Mouse (Mus musculus) ES-Bruce4 (cell line): ENCODE results near the gene Eya2. TPM values are rescaled to one million over a fixed set of nuclear protein-coding genes. Genes with fewer than 3 reads are reported as not detected.

Source experiments
- H3K27ac ChIP-seq: 2 replicates; pipeline ENCODE4 v1.5.1; 2012; ENCODE audit warnings: low read length, inconsistent platforms; ENCODE audit not compliant: insufficient read depth
- H3K27me3 ChIP-seq: 2 replicates; pipeline ENCODE4 v1.6.1; 2012; ENCODE audit warnings: mild to moderate bottlenecking, low read length, inconsistent platforms; ENCODE audit not compliant: control insufficient read depth, poor library complexity, insufficient read depth, severe bottlenecking
- H3K36me3 ChIP-seq: 2 replicates; pipeline ENCODE4 v1.6.1; 2012; ENCODE audit warnings: inconsistent platforms, mild to moderate bottlenecking, low read length, moderate library complexity; ENCODE audit not compliant: control insufficient read depth, poor library complexity, insufficient read depth, severe bottlenecking
- H3K4me1 ChIP-seq: one replicate; pipeline ENCODE4 v1.8.1; 2011; ENCODE audit warnings: low read length; ENCODE audit not compliant: control insufficient read depth, insufficient read depth
- H3K4me3 ChIP-seq: 2 replicates; pipeline ENCODE4 v1.5.1; 2011; ENCODE audit warnings: low read depth, mild to moderate bottlenecking, low read length
- H3K9ac ChIP-seq: 2 replicates; pipeline ENCODE4 v1.6.1; 2012; ENCODE audit warnings: low read depth, mild to moderate bottlenecking, inconsistent platforms; ENCODE audit not compliant: poor library complexity, severe bottlenecking
- H3K9me3 ChIP-seq: replicated peaks from 2 replicates; pipeline ENCODE4 v1.6.1; 2012; ENCODE audit warnings: mild to moderate bottlenecking, low read length, inconsistent platforms; ENCODE audit not compliant: control insufficient read depth, poor library complexity, insufficient read depth, severe bottlenecking
- CTCF ChIP-seq: IDR thresholded peaks from one replicate; pipeline ENCODE4 v1.8.1; 2011; ENCODE audit warnings: low read depth, low read length
- EP300 ChIP-seq: IDR thresholded peaks from 2 replicates; pipeline ENCODE4 v1.6.1; 2011; ENCODE audit warnings: low read depth, low read length; ENCODE audit not compliant: insufficient read depth
- POLR2A ChIP-seq: IDR thresholded peaks from one replicate; pipeline ENCODE4 v1.8.1; 2011; ENCODE audit warnings: low read length; ENCODE audit not compliant: insufficient read depth
- polyA plus RNA-seq: library from polyadenylated mRNA; stranded (reverse); fragments of >200 nt; gene quantifications from 2 replicates; pipeline ENCODE4 v1.2.4, GENCODE M21; 2011; ENCODE audit warnings: low read depth; ENCODE audit not compliant: missing spikeins, insufficient read depth, insufficient read length

Gene Eya2
- polyA plus RNA-seq, 1 experiment = 3.2 TPM

GRCm38 (mm10) chr2:165611551-165612253 is 16.9 kb downstream of the Eya2 start:
- H3K27ac ChIP-seq = no peak overlapping the region
- H3K4me3 ChIP-seq = no peak overlapping the region
- no peaks in the 10 kb centered on the region for H3K36me3 ChIP-seq
- H3K27me3 ChIP-seq = no peaks in the 10 kb centered on the region
- H3K9me3 ChIP-seq = no peaks in the 10 kb centered on the region
- TF ChIP-seq CTCF (no peak), POLR2A (no peak), EP300 (no peak)
- no peaks in the 10 kb centered on the region for H3K4me1 ChIP-seq
- no peak overlapping the region for H3K9ac ChIP-seq

DNA sequence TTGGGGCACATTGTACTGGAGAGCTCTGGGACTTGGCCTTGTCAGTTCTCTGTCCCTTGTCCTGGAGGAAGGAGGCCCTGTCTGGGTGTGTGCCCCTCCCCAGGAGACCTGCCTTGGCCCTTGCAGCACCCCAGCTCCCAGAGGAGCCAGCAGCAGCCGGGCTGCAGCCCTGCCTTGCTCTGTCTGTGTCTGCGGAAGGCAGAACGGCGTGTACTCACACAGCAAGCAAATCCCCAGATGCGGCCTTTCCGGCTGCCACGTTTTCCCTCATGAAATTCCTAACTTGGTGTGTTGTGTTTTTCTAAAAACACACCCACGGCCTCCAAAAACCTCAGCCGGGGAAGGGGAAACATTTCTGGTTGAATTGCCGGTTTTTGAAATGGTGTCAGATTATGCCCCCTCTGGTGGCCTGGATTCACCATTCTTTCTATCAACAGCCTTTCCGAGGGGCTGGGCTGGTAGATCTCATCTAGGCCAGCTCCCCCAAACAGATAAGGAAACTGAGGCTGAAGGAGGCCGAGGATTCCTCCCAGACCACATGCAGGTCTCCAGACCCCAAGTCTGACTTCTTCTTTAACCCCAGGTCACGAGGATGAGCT is 19.0 kb downstream of the Eya2 start:
- Histone ChIP-seq H3K36me3 (no peaks in the 10 kb centered on the region), H3K4me3 (no peak overlapping the region), H3K9ac (no peak overlapping the region), H3K27ac (no peak overlapping the region), H3K27me3 (no peaks in the 10 kb centered on the region), H3K4me1 (no peaks in the 10 kb centered on the region), H3K9me3 (no peaks in the 10 kb centered on the region)
- TF ChIP-seq EP300 = no peak
- no peak for TF ChIP-seq POLR2A
- no peak for TF ChIP-seq CTCF

- Histone ChIP-seq H3K9ac (no peak overlapping the region), H3K4me1 (no peaks in the 10 kb centered on the region), H3K27ac (no peak overlapping the region), H3K27me3 (no peaks in the 10 kb centered on the region), H3K4me3 (no peak overlapping the region), H3K36me3 (no peaks in the 10 kb centered on the region), H3K9me3 (no peaks in the 10 kb centered on the region)
- TF ChIP-seq EP300 (no peak), CTCF (no peak), POLR2A (no peak)
These were observed 26.7 kb downstream of the Eya2 start for GRCm38 (mm10) chr2:165621488-165621887.

DNA sequence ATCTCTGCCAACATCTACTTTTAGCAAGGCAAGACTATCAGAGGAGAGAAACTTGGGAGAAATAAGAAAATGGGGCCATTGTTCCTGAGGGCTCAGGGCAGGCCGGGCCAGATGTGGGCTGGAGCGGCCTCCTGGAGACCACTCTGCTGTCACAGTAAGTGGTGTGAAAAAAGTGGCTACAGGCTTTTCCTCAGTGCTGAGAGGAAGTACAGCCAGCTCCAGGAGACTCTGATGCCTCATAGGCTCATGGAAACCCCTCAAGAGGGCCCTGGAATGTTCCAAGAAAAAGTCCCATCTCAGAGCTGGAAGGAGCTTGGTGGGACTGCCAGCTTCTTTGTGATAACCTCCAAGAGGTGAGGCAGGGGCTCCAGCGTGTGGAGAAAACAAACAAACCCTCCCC is 27.8 kb downstream of the Eya2 start:
- H3K4me1 ChIP-seq = no peaks in the 10 kb centered on the region
- TF ChIP-seq CTCF = no peak
- no peak for TF ChIP-seq POLR2A
- TF ChIP-seq EP300 = no peak
- no peak overlapping the region for H3K4me3 ChIP-seq
- H3K27ac ChIP-seq = no peak overlapping the region
- H3K9me3 ChIP-seq = no peaks in the 10 kb centered on the region
- no peak overlapping the region for H3K9ac ChIP-seq
- H3K27me3 ChIP-seq = no peaks in the 10 kb centered on the region
- no peaks in the 10 kb centered on the region for H3K36me3 ChIP-seq

DNA sequence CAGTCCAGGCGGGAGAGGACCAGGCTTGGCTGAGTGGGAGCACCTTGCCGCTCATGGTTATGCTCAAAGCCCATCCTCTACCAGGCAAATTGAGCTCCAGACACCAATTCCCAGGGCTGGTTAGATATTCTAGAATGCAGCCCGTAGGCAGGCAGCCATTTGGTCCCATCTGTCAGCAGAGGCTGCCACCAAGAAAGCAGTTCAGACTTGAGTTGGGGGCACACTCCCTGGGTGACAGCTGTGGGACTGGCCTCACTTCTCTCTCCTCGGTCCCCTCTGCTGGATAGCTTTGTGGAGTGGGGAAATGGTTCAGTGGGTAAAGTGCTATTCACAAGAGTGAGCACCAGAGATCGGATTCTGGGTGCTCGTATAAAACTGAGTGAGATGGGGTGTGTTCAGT is 32.0 kb downstream of the Eya2 start:
- Histone ChIP-seq H3K36me3 (no peaks in the 10 kb centered on the region), H3K4me3 (no peak overlapping the region), H3K27ac (no peak overlapping the region), H3K4me1 (no peaks in the 10 kb centered on the region), H3K9me3 (no peaks in the 10 kb centered on the region), H3K9ac (no peak overlapping the region), H3K27me3 (no peaks in the 10 kb centered on the region)
- no peak for TF ChIP-seq EP300
- no peak for TF ChIP-seq CTCF
- TF ChIP-seq POLR2A = no peak

GRCm38 (mm10) chr2:165627974-165628373 is 33.1 kb downstream of the Eya2 start:
- no peaks in the 10 kb centered on the region for H3K4me1 ChIP-seq
- no peak overlapping the region for H3K4me3 ChIP-seq
- H3K27ac ChIP-seq = no peak overlapping the region
- no peak for TF ChIP-seq EP300
- TF ChIP-seq CTCF = no peak
- no peak for TF ChIP-seq POLR2A
- H3K36me3 ChIP-seq = no peaks in the 10 kb centered on the region
- H3K27me3 ChIP-seq = no peaks in the 10 kb centered on the region
- H3K9me3 ChIP-seq = no peaks in the 10 kb centered on the region
- H3K9ac ChIP-seq = no peak overlapping the region
